Mouse (Mus musculus): Measurements from ENCODE around the gene 4931440F15Rik.
A peak's percentile ranks its signal among the peaks of the same experiment; 100 is the strongest.
"Not testable (repeated sequence)": the region's sequence is repeated elsewhere in the genome, so short reads cannot be mapped to it uniquely, and the experiment has no call there.

4931440F15Rik gene

GRCm38 (mm10) chr11:29825271-29825718 is at the start of gene 4931440F15Rik:
Gene 4931440F15Rik, minus strand, starts transcription at chr11:29825668.
- not testable (repeated sequence) for DNase-seq (ENCODE audit: low read depth, low spot score)

- not testable (repeated sequence) for DNase-seq (ENCODE audit: low read depth, low spot score)
Observed at GRCm38 (mm10) chr11:29874781-29875180, 49.3 kb upstream of the 4931440F15Rik start.

GRCm38 (mm10) chr11:29870174-29870573 is 44.7 kb upstream of the 4931440F15Rik start:
- no peak for DNase-seq (ENCODE audit: low read depth, low spot score)

GRCm38 (mm10) chr11:29864269-29864668 is 38.8 kb upstream of the 4931440F15Rik start:
- no peak for DNase-seq (ENCODE audit: low read depth, low spot score)

- DNase-seq (ENCODE audit: low read depth, low spot score), result peak; percentile 16
Observed at GRCm38 (mm10) chr11:29861750-29862397, 36.4 kb upstream of the 4931440F15Rik start.

- no peak for DNase-seq (ENCODE audit: low read depth, low spot score)
Observed at GRCm38 (mm10) chr11:29861040-29861439, 35.6 kb upstream of the 4931440F15Rik start.

GRCm38 (mm10) chr11:29840606-29841227 is 15.2 kb upstream of the 4931440F15Rik start:
- DNase-seq (ENCODE audit: low read depth, low spot score), result no peak

- DNase-seq (ENCODE audit: low read depth, low spot score), result no peak
Observed at GRCm38 (mm10) chr11:29839781-29840180, 14.3 kb upstream of the 4931440F15Rik start.

- no peak for DNase-seq (ENCODE audit: low read depth, low spot score)
Observed at GRCm38 (mm10) chr11:29837066-29837465, 11.6 kb upstream of the 4931440F15Rik start.

GRCm38 (mm10) chr11:29827729-29828128 is 2.3 kb upstream of the 4931440F15Rik start:
- DNase-seq (ENCODE audit: low read depth, low spot score), result no peak

GRCm38 (mm10) chr11:29826001-29826400 is 533 bp upstream of the 4931440F15Rik start:
- DNase-seq (ENCODE audit: low read depth, low spot score), result no peak

GRCm38 (mm10) chr11:29824474-29825270 is 796 bp downstream of the 4931440F15Rik start:
- not testable (repeated sequence) for DNase-seq (ENCODE audit: low read depth, low spot score)

- DNase-seq (ENCODE audit: low read depth, low spot score), result no peak
Observed at GRCm38 (mm10) chr11:29823141-29823540, 2.3 kb downstream of the 4931440F15Rik start.

GRCm38 (mm10) chr11:29815670-29816069 is 9.8 kb downstream of the 4931440F15Rik start:
- DNase-seq (ENCODE audit: low read depth, low spot score), result no peak

- DNase-seq (ENCODE audit: low read depth, low spot score), result no peak
Observed at GRCm38 (mm10) chr11:29815261-29815660, 10.2 kb downstream of the 4931440F15Rik start.

- no peak for DNase-seq (ENCODE audit: low read depth, low spot score)
Observed at GRCm38 (mm10) chr11:29813267-29813666, 12.2 kb downstream of the 4931440F15Rik start.

GRCm38 (mm10) chr11:29812475-29812874 is 13.0 kb downstream of the 4931440F15Rik start:
- no peak for DNase-seq (ENCODE audit: low read depth, low spot score)

GRCm38 (mm10) chr11:29810324-29810723 is 15.1 kb downstream of the 4931440F15Rik start:
- no peak for DNase-seq (ENCODE audit: low read depth, low spot score)

GRCm38 (mm10) chr11:29808981-29809589 is 16.4 kb downstream of the 4931440F15Rik start:
- DNase-seq (ENCODE audit: low read depth, low spot score), result no peak

GRCm38 (mm10) chr11:29808173-29808980 is 17.1 kb downstream of the 4931440F15Rik start:
- DNase-seq (ENCODE audit: low read depth, low spot score), result no peak

GRCm38 (mm10) chr11:29807325-29807724 is 18.1 kb downstream of the 4931440F15Rik start:
- DNase-seq (ENCODE audit: low read depth, low spot score), result no peak

Data from embryo, embryonic 11.5 days (tissue).